Mouse (Mus musculus) testis, adult 2 months (tissue): Measurements from ENCODE around the gene Dnttip2. TPM values are rescaled to one million over a fixed set of nuclear protein-coding genes. Genes with fewer than 3 reads are reported as not detected.
"Not testable (repeated sequence)": the region's sequence is repeated elsewhere in the genome, so short reads cannot be mapped to it uniquely, and the experiment has no call there.

Experiments used
- H3K27ac ChIP-seq: fragments of 200-500 bp; 2 replicates; pipeline ENCODE4 v1.5.1; 2012; ENCODE audit warnings: low read depth, low read length; ENCODE audit not compliant: control insufficient read depth, insufficient read depth
- H3K27me3 ChIP-seq: fragments of 200-500 bp; 2 replicates; pipeline ENCODE4 v1.6.1; 2012; ENCODE audit warnings: mild to moderate bottlenecking, low read length, moderate library complexity; ENCODE audit not compliant: control insufficient read depth, insufficient read depth
- H3K36me3 ChIP-seq: fragments of 200-500 bp; 2 replicates; pipeline ENCODE4 v1.6.1; 2012; ENCODE audit warnings: mild to moderate bottlenecking, low read length; ENCODE audit not compliant: control insufficient read depth, insufficient read depth
- H3K4me1 ChIP-seq: fragments of 200-500 bp; 2 replicates; pipeline ENCODE4 v1.6.1; 2012; ENCODE audit warnings: low read length; ENCODE audit not compliant: control insufficient read depth, insufficient read depth
- H3K4me3 ChIP-seq: fragments of 200-500 bp; 2 replicates; pipeline ENCODE4 v1.5.1; 2012; ENCODE audit warnings: low read depth, mild to moderate bottlenecking, low read length, moderate library complexity, mixed read lengths; ENCODE audit not compliant: control insufficient read depth
- CTCF ChIP-seq: fragments of 200-500 bp; IDR thresholded peaks from 2 replicates; pipeline ENCODE4 v1.5.1; 2012; ENCODE audit warnings: low read depth, mild to moderate bottlenecking, inconsistent platforms, low read length, moderate library complexity; ENCODE audit not compliant: control insufficient read depth, insufficient read depth, insufficient replicate concordance
- POLR2A ChIP-seq: fragments of 200-500 bp; IDR thresholded peaks from 2 replicates; pipeline ENCODE4 v1.6.1; 2012; ENCODE audit warnings: low read depth, mild to moderate bottlenecking, inconsistent platforms, low read length, moderate library complexity; ENCODE audit not compliant: control insufficient read depth
- polyA plus RNA-seq: library from polyadenylated mRNA; depleted of rRNA; stranded (reverse); fragments of >200 nt; gene quantifications from 2 replicates; pipeline ENCODE4 v1.2.3, GENCODE M21; 2012; rRNA removed

Dnttip2 gene
- 13.1 and 14.2 TPM in 2 replicates for polyA plus RNA-seq

DNA sequence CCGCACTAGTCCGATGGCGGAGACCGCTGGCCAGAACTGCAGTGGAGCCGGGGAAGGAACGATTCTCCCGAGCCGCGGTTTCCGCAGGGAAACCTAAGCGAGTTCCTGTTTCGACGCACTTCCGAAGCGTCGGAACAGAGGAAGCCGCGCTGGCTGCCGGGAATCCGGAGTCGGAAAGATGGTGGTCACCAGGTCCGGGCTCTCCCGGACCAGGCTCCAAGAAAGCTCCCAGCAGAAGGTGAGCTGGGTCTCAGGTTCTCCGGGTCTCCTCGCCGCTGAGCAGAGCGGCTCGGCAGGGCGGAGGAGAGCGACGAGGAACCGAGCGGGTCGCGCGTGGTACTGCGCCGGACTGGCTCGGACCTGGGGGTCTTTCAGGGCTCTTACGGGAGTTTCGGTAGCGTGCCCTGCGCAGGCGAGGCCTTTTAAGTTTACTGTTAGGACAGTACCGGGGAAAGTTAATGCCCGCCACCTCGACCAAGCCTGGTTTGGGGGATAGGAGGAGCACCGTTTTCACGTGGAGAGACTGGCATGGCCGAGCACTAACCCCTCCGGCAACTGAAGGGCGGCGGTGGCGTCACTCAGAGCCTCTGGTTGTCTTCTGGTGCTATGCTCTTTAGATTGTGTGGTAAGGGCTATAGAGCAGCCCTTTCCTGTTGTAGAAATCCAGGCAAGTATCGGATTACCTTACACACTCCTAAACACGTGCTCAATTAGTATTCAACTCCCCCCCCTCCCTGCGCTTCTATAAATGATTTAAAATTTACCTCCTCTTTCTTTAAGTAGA is at the start of gene Dnttip2:
TSS of gene Dnttip2 (plus strand) at position 148 of the 784 bp plus-strand sequence.
- H3K4me1 ChIP-seq = peaks cover 2% of the 10 kb centered on the region; the same call in 1 of the 2 replicates
- H3K27me3 ChIP-seq = no peaks in the 10 kb centered on the region
- peak; percentile 85 for TF ChIP-seq POLR2A
- TF ChIP-seq CTCF = no peak
- H3K4me3 ChIP-seq = peak within 1 kb of the TSS; percentile 96
- peak within 1 kb of the TSS; percentile 82 for H3K27ac ChIP-seq
- H3K36me3 ChIP-seq = no peaks in the 10 kb centered on the region; the same call in none of the 2 replicates

- not testable (repeated sequence) for H3K27ac ChIP-seq, H3K4me3 ChIP-seq, H3K36me3 ChIP-seq, H3K4me1 ChIP-seq, H3K27me3 ChIP-seq
Observed at GRCm38 (mm10) chr3:122226972-122227371, 47.2 kb upstream of the Dnttip2 start.

DNA sequence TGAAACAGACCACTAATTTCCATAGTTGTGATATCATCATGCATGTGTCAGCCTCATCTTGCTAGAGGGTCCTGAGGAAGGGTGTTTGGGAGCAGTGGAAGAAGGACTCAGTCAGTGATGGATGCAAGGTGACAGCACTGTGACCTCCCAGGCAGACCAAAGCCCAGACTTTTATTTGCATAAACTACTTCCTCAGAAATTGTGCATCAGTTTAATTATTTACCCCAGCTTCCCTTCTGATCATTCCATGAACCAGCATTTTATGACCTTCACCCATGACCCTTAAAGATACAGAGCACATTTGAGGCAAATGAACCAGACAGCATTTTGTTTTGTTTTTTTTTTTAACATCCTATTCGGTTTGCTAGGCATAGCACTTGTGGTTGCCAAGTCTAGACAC is 38.4 kb upstream of the Dnttip2 start:
- no peak overlapping the region for H3K27ac ChIP-seq
- H3K4me3 ChIP-seq = no peak overlapping the region
- TF ChIP-seq POLR2A (no peak), CTCF (no peak)
- H3K27me3 ChIP-seq = no peaks in the 10 kb centered on the region
- H3K36me3 ChIP-seq = no peaks in the 10 kb centered on the region
- H3K4me1 ChIP-seq = no peaks in the 10 kb centered on the region

- Histone ChIP-seq H3K36me3 (no peaks in the 10 kb centered on the region), H3K27ac (no peak overlapping the region), H3K4me1 (peaks cover 8% of the 10 kb centered on the region), H3K27me3 (no peaks in the 10 kb centered on the region), H3K4me3 (no peak overlapping the region)
- TF ChIP-seq POLR2A (no peak), CTCF (no peak)
Observed at GRCm38 (mm10) chr3:122242876-122243275, 31.3 kb upstream of the Dnttip2 start.

- no peak for TF ChIP-seq POLR2A
- no peak for TF ChIP-seq CTCF
- no peak overlapping the region for H3K4me3 ChIP-seq
Observed at GRCm38 (mm10) chr3:122243416-122244167, 30.6 kb upstream of the Dnttip2 start.

GRCm38 (mm10) chr3:122244759-122245158 is 29.4 kb upstream of the Dnttip2 start:
- H3K4me3 ChIP-seq = peak overlapping the region; percentile 7
- TF ChIP-seq POLR2A = no peak
- TF ChIP-seq CTCF = no peak
- H3K4me1 ChIP-seq = peaks cover 8% of the 10 kb centered on the region
- H3K27ac ChIP-seq = no peak overlapping the region; the same call in 1 of the 2 replicates
- H3K36me3 ChIP-seq = no peaks in the 10 kb centered on the region
- no peaks in the 10 kb centered on the region for H3K27me3 ChIP-seq

More at GRCm38 (mm10) chr3:122243416-122244167, 30.6 kb upstream of the Dnttip2 start:
- peaks cover 8% of the 10 kb centered on the region for H3K4me1 ChIP-seq
- H3K27me3 ChIP-seq = no peaks in the 10 kb centered on the region
- H3K27ac ChIP-seq = no peak overlapping the region
- H3K36me3 ChIP-seq = no peaks in the 10 kb centered on the region

DNA sequence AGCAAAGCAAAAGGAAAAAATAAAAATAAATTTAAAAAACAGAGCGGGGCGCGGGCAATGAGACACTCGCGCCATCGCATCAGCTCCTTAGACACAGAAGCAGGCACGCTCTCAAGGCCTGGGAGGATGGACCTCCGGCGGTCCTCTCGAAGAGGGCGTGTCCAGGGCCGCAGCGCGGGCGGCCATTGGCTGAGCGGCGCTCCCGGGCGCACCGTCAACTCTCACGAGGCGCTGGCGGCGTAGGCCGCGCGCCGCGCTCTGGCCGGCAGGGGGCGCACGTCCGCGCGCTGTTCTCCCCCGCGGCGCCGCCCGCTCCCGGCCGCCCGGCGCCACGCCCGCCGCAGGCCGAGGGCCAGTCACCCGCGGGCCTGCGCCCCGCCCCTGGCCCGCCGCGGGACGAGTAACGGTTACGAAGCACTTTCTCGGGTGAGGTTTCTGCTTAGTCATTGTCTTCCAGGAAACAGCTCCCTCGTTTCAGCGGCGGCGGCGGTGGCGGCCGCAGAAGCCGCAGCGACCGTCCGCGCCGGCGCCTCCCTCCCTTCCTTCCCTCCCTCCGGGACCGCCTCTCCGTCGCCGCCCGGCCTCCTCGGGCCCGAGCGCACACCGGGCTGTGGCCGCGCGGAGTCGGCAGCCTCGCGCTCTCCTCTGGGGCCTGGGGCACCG is 28.8 kb upstream of the Dnttip2 start, which contains the start of gene Gclm:
TSS of gene Gclm (plus strand) at position 343 of the 663 bp plus-strand sequence.
- peak; percentile 67; the same call in 1 of the 2 replicates for TF ChIP-seq CTCF
- peak; percentile 81 for TF ChIP-seq POLR2A
- H3K4me1 ChIP-seq = peaks cover 8% of the 10 kb centered on the region
- peak within 1 kb of the TSS; percentile 97 for H3K4me3 ChIP-seq
- H3K27me3 ChIP-seq = no peaks in the 10 kb centered on the region
- no peaks in the 10 kb centered on the region for H3K36me3 ChIP-seq
- H3K27ac ChIP-seq = peak within 1 kb of the TSS; percentile 97
